Mouse (Mus musculus) E14TG2a.4 (cell line): ENCODE measurements around the gene Vav3.

Experiments used
- CTCF ChIP-seq: conservative IDR thresholded peaks from 2 replicates; pipeline ENCODE4 v1.5.1; 2014; ENCODE audit warnings: low read length
- POU5F1 ChIP-seq: IDR thresholded peaks from 2 replicates; pipeline ENCODE4 v1.6.1; 2014; ENCODE audit warnings: low read length, borderline replicate concordance

DNA sequence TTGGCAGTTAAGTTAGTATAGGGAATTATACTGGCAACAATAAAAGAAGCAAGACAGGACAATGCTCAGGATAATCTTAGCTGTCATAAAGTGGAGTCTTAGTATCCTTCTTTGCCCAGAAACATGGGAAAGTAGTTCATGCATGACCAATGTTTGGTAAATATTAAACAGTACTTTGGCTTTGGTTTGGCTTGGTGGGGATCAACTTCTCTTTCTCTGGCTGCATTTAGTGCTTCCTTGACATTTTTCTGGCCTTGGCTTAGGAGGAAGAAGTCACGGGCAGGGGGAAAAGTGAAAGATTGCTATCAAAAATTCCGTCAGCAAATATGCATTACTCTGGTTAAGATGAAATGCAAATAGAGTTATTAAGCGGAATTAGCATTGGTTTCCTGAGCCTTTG, 197.2 kb downstream of the Vav3 start:
- TF ChIP-seq CTCF = no peak
- TF ChIP-seq POU5F1 = no peak
